Mouse (Mus musculus) hindbrain, embryonic 11.5 days (tissue): ENCODE measurements around the gene Lipo3. TPM values are rescaled to one million over a fixed set of nuclear protein-coding genes. Genes with fewer than 3 reads are reported as not detected.

Experiments used
- polyA plus RNA-seq: library from polyadenylated mRNA; unstranded; fragments of >200 nt; fragmentation: Nextera tagmentation; extraction: Ambion mirVana; gene quantifications from 2 replicates; pipeline ENCODE4 v1.2.1, GENCODE M21; 2014

Gene Lipo3
- polyA plus RNA-seq, 1 experiment from 2014 or later, result 13.0 TPM

Other genes starting within 250 kb of the Lipo3 start
- not detected in 2 replicates for gene Lipo4, start 244.2 kb downstream of the Lipo3 start, polyA plus RNA-seq
- not detected in 2 replicates for gene Gm8978, start 136.7 kb downstream of the Lipo3 start, polyA plus RNA-seq
- 0.43 and 0.77 TPM in 2 replicates for gene Lipo2, start 10.6 kb downstream of the Lipo3 start, polyA plus RNA-seq
- not detected in 2 replicates for gene Lipo1, start 25.5 kb upstream of the Lipo3 start, polyA plus RNA-seq
- gene Lipf, start 199.2 kb upstream of the Lipo3 start, polyA plus RNA-seq, result not detected in 2 replicates
- not detected in 2 replicates for gene Lipk, start 246.3 kb upstream of the Lipo3 start, polyA plus RNA-seq